Mouse (Mus musculus): ENCODE measurements around the gene Il11. TPM values are rescaled to one million over a fixed set of nuclear protein-coding genes. Genes with fewer than 3 reads are reported as not detected.

The Il11 gene
- total RNA-seq, 1 experiment, result 2.1 TPM

GRCm38 (mm10) chr7:4725169-4725568 lies 57.5 kb downstream of the Il11 start, which contains the start of gene Tmem150b:
Gene Tmem150b, minus strand, starts transcription at chr7:4725249.
- no peaks in the 10 kb centered on the region for H3K36me3 ChIP-seq (ENCODE audit: control insufficient read depth, insufficient read depth, low read length, poor library complexity, severe bottlenecking)
- no peak within 1 kb of the TSS for H3K4me3 ChIP-seq (ENCODE audit: insufficient read depth in 1 of 2, low read depth in 1 of 2, low read length in 2 of 2, poor library complexity in 1 of 2, severe bottlenecking in 1 of 2)
- no peak for DNase-seq (ENCODE audit: low read depth, low spot score)
- in situ Hi-C loops (cut with MboI; ENCODE audit: low sequenced_read_pairs in 2 of 2, unreplicated experiment in 2 of 2), result no loop called here
- TF ChIP-seq CHD2 (IDR thresholded peaks at IDR 0.05; ENCODE audit: low read depth, low read length) (no peak), HCFC1 (IDR thresholded peaks at IDR 0.05; ENCODE audit: borderline replicate concordance, insufficient read depth, low read length) (no peak), ZNF384 (IDR thresholded peaks at IDR 0.05; ENCODE audit: low read depth, low read length) (no peak), ZC3H11A (IDR thresholded peaks at IDR 0.05; ENCODE audit: borderline replicate concordance, low read depth, low read length) (no peak), MAFK (IDR thresholded peaks at IDR 0.05; ENCODE audit: insufficient read depth, low read depth, low read length) (no peak)
- H3K4me1 ChIP-seq (ENCODE audit: control insufficient read depth in 2 of 2, insufficient read depth in 2 of 2, low read length in 2 of 2, poor library complexity in 1 of 2), result no peaks in the 10 kb centered on the region
- H3K9ac ChIP-seq (ENCODE audit: insufficient read depth, low read depth, low read length, poor library complexity, severe bottlenecking), result no peak within 1 kb of the TSS
- H3K9me3 ChIP-seq (ENCODE audit: control insufficient read depth, insufficient read depth, low read depth, low read length), result no peaks in the 10 kb centered on the region
- no peak within 1 kb of the TSS for H3K27ac ChIP-seq (ENCODE audit: insufficient read depth, low read depth, low read length, poor library complexity, severe bottlenecking)

GRCm38 (mm10) chr7:4724359-4724758 lies 58.3 kb downstream of the Il11 start:
- Histone ChIP-seq H3K4me3 (ENCODE audit: insufficient read depth in 1 of 2, low read depth in 1 of 2, low read length in 2 of 2, poor library complexity in 1 of 2, severe bottlenecking in 1 of 2) (no peak overlapping the region), H3K36me3 (ENCODE audit: control insufficient read depth, insufficient read depth, low read length, poor library complexity, severe bottlenecking) (no peaks in the 10 kb centered on the region), H3K27ac (ENCODE audit: insufficient read depth, low read depth, low read length, poor library complexity, severe bottlenecking) (no peak overlapping the region), H3K9me3 (ENCODE audit: control insufficient read depth, insufficient read depth, low read depth, low read length) (no peaks in the 10 kb centered on the region), H3K4me1 (ENCODE audit: control insufficient read depth in 2 of 2, insufficient read depth in 2 of 2, low read length in 2 of 2, poor library complexity in 1 of 2) (no peaks in the 10 kb centered on the region), H3K9ac (ENCODE audit: insufficient read depth, low read depth, low read length, poor library complexity, severe bottlenecking) (no peak overlapping the region)
- TF ChIP-seq ZC3H11A (IDR thresholded peaks at IDR 0.05; ENCODE audit: borderline replicate concordance, low read depth, low read length), result no peak
- no peak for TF ChIP-seq ZNF384 (IDR thresholded peaks at IDR 0.05; ENCODE audit: low read depth, low read length)
- no peak for TF ChIP-seq HCFC1 (IDR thresholded peaks at IDR 0.05; ENCODE audit: borderline replicate concordance, insufficient read depth, low read length)
- no peak for TF ChIP-seq CHD2 (IDR thresholded peaks at IDR 0.05; ENCODE audit: low read depth, low read length)
- TF ChIP-seq MAFK (IDR thresholded peaks at IDR 0.05; ENCODE audit: insufficient read depth, low read depth, low read length), result no peak
- DNase-seq (ENCODE audit: low read depth, low spot score), result no peak
- in situ Hi-C loops (cut with MboI; ENCODE audit: low sequenced_read_pairs in 2 of 2, unreplicated experiment in 2 of 2), result no loop called here

GRCm38 (mm10) chr7:4723508-4723907 lies 59.2 kb downstream of the Il11 start:
- Histone ChIP-seq H3K9ac (ENCODE audit: insufficient read depth, low read depth, low read length, poor library complexity, severe bottlenecking) (no peak overlapping the region), H3K36me3 (ENCODE audit: control insufficient read depth, insufficient read depth, low read length, poor library complexity, severe bottlenecking) (no peaks in the 10 kb centered on the region), H3K4me1 (ENCODE audit: control insufficient read depth in 2 of 2, insufficient read depth in 2 of 2, low read length in 2 of 2, poor library complexity in 1 of 2) (no peaks in the 10 kb centered on the region), H3K9me3 (ENCODE audit: control insufficient read depth, insufficient read depth, low read depth, low read length) (no peaks in the 10 kb centered on the region), H3K4me3 (ENCODE audit: insufficient read depth in 1 of 2, low read depth in 1 of 2, low read length in 2 of 2, poor library complexity in 1 of 2, severe bottlenecking in 1 of 2) (no peak overlapping the region; a peak in 1 of 4 replicates), H3K27ac (ENCODE audit: insufficient read depth, low read depth, low read length, poor library complexity, severe bottlenecking) (no peak overlapping the region)
- no peak for TF ChIP-seq MAFK (IDR thresholded peaks at IDR 0.05; ENCODE audit: insufficient read depth, low read depth, low read length)
- TF ChIP-seq HCFC1 (IDR thresholded peaks at IDR 0.05; ENCODE audit: borderline replicate concordance, insufficient read depth, low read length), result peak; percentile 97
- DNase-seq (ENCODE audit: low read depth, low spot score), result no peak
- in situ Hi-C loops (cut with MboI; ENCODE audit: low sequenced_read_pairs in 2 of 2, unreplicated experiment in 2 of 2), result no loop called here

Other genes starting within 250 kb of the Il11 start
- gene Syt5, start 235.3 kb downstream of the Il11 start, total RNA-seq (2012; rRNA removed), result 3.0 and 8.7 TPM in 2 replicates
- 0.18 TPM in 1 of 2 replicates, not detected in the other for gene Ptprh, start 178.8 kb downstream of the Il11 start, total RNA-seq (2012; rRNA removed)
- 8.1 and 8.6 TPM in 2 replicates for gene Tmem86b, start 151.4 kb downstream of the Il11 start, total RNA-seq (2012; rRNA removed)
- gene Ppp6r1, start 123.8 kb downstream of the Il11 start, total RNA-seq (2012; rRNA removed), result 55.4 and 62.9 TPM in 2 replicates
- gene Hspbp1, start 97.8 kb downstream of the Il11 start, total RNA-seq (2012; rRNA removed), result 56.6 and 61.2 TPM in 2 replicates
- 20.7 and 26.2 TPM in 2 replicates for gene Brsk1, start 92.3 kb downstream of the Il11 start, total RNA-seq (2012; rRNA removed)
- gene Tmem150b, start 57.6 kb downstream of the Il11 start, total RNA-seq (2012; rRNA removed), result 0.53 and 0.94 TPM in 2 replicates
- gene Kmt5c, start 42.7 kb downstream of the Il11 start, total RNA-seq (2012; rRNA removed), result 68.4 and 121 TPM in 2 replicates
- gene Cox6b2, start 29.8 kb downstream of the Il11 start, total RNA-seq (2012; rRNA removed), result 46.4 and 130 TPM in 2 replicates
- 0.11 TPM in 1 of 2 replicates, not detected in the other for gene Fam71e2, start 11.6 kb downstream of the Il11 start, total RNA-seq (2012; rRNA removed)
- not detected in 2 replicates for gene Tmem190, start 78 bp upstream of the Il11 start, total RNA-seq (2012; rRNA removed)
- gene Tmem238, start 6.8 kb upstream of the Il11 start, total RNA-seq (2012; rRNA removed), result 13.0 and 27.7 TPM in 2 replicates
- gene Rpl28, start 10.0 kb upstream of the Il11 start, total RNA-seq (2012; rRNA removed), result 1,352 and 1,377 TPM in 2 replicates
- 461 and 499 TPM in 2 replicates for gene Ube2s, start 29.7 kb upstream of the Il11 start, total RNA-seq (2012; rRNA removed)
- 6.9 and 8.4 TPM in 2 replicates for gene Shisa7, start 61.8 kb upstream of the Il11 start, total RNA-seq (2012; rRNA removed)
- gene Isoc2b, start 87.4 kb upstream of the Il11 start, total RNA-seq (2012; rRNA removed), result 3.5 and 3.7 TPM in 2 replicates
- gene Isoc2a, start 94.3 kb upstream of the Il11 start, total RNA-seq (2012; rRNA removed), result 13.0 and 16.1 TPM in 2 replicates
- gene Gm36210, start 123.7 kb upstream of the Il11 start, total RNA-seq (2012; rRNA removed), result 1.6 and 2.2 TPM in 2 replicates
- gene Zfp628, start 132.4 kb upstream of the Il11 start, total RNA-seq (2012; rRNA removed), result 4.0 and 4.3 TPM in 2 replicates
- 1.2 and 1.7 TPM in 2 replicates for gene Nat14, start 139.2 kb upstream of the Il11 start, total RNA-seq (2012; rRNA removed)
- gene Ssc5d, start 142.9 kb upstream of the Il11 start, total RNA-seq (2012; rRNA removed), result 0.94 and 1.3 TPM in 2 replicates
- 0.22 and 0.95 TPM in 2 replicates for gene Sbk2, start 181.5 kb upstream of the Il11 start, total RNA-seq (2012; rRNA removed)
- not detected in 2 replicates for gene Sbk3, start 188.3 kb upstream of the Il11 start, total RNA-seq (2012; rRNA removed)
- gene Zfp579, start 213.3 kb upstream of the Il11 start, total RNA-seq (2012; rRNA removed), result 2.9 and 3.4 TPM in 2 replicates
- 2.6 and 3.9 TPM in 2 replicates for gene Zfp524, start 231.6 kb upstream of the Il11 start, total RNA-seq (2012; rRNA removed)
- gene Fiz1, start 231.8 kb upstream of the Il11 start, total RNA-seq (2012; rRNA removed), result 45.9 and 47.4 TPM in 2 replicates
- not detected in 2 replicates for gene Gm44973, start 232.6 kb upstream of the Il11 start, total RNA-seq (2012; rRNA removed)
- gene Zfp865, start 237.5 kb upstream of the Il11 start, total RNA-seq (2012; rRNA removed), result 12.9 and 18.4 TPM in 2 replicates
- gene Ccdc106, start 237.7 kb upstream of the Il11 start, total RNA-seq (2012; rRNA removed), result 7.5 and 11.2 TPM in 2 replicates